Mouse (Mus musculus) limb, embryonic 12.5 days (tissue): ENCODE measurements around the gene Wipf3. TPM values are rescaled to one million over a fixed set of nuclear protein-coding genes. Genes with fewer than 3 reads are reported as not detected.

ENCODE experiments used
- ATAC-seq: fragments of 200-750 bp; cut with Nextera tagmentation; 2 replicates; pipeline ENCODE4 v1.8.0; 2017; ENCODE audit warnings: low read depth, moderate TSS enrichment; ENCODE audit not compliant: insufficient number of reproducible peaks, insufficient read depth, low FRiP score, low TSS enrichment
- H3K27ac ChIP-seq: fragments of 300-500 bp; sonication (generic); 2 replicates; pipeline ENCODE4 v1.5.1; 2016; ENCODE audit warnings: mild to moderate bottlenecking, moderate library complexity
- H3K27me3 ChIP-seq: fragments of 300-500 bp; sonication (generic); 2 replicates; pipeline ENCODE4 v1.6.1; 2016; ENCODE audit warnings: mild to moderate bottlenecking, moderate library complexity
- H3K36me3 ChIP-seq: fragments of 300-500 bp; sonication (generic); 2 replicates; pipeline ENCODE4 v1.6.1; 2016; ENCODE audit warnings: mild to moderate bottlenecking, moderate library complexity
- H3K4me1 ChIP-seq: fragments of 300-500 bp; sonication (generic); replicated peaks from 2 replicates; pipeline ENCODE4 v1.6.1; 2016
- H3K4me2 ChIP-seq: fragments of 300-500 bp; sonication (generic); 2 replicates; pipeline ENCODE4 v1.6.1; 2016; ENCODE audit warnings: mild to moderate bottlenecking, moderate library complexity
- H3K4me3 ChIP-seq: fragments of 300-500 bp; sonication (generic); replicated peaks from 2 replicates; pipeline ENCODE4 v1.5.1; 2016; ENCODE audit warnings: mild to moderate bottlenecking
- H3K9ac ChIP-seq: fragments of 300-500 bp; sonication (generic); replicated peaks from 2 replicates; pipeline ENCODE4 v1.6.1; 2016; ENCODE audit warnings: mild to moderate bottlenecking, moderate library complexity
- H3K9me3 ChIP-seq: fragments of 300-500 bp; sonication (generic); 2 replicates; pipeline ENCODE4 v1.6.1; 2016; ENCODE audit warnings: mild to moderate bottlenecking, moderate library complexity
- WGBS: fragments of 180-500 bp; shearing (Covaris S2); methylation state at CpG from one replicate; pipeline ENCODE4 v1.1.7; 2016; 5-methylcytosine and 5-hydroxymethylcytosine counted together
- polyA plus RNA-seq: library from polyadenylated mRNA; unstranded; fragments of >200 nt; fragmentation: Nextera tagmentation; extraction: Ambion mirVana; gene quantifications from 2 replicates; pipeline ENCODE4 v1.2.1, GENCODE M21; 2016

Gene Wipf3
- 1.0 and 1.1 TPM in 2 replicates for polyA plus RNA-seq

DNA sequence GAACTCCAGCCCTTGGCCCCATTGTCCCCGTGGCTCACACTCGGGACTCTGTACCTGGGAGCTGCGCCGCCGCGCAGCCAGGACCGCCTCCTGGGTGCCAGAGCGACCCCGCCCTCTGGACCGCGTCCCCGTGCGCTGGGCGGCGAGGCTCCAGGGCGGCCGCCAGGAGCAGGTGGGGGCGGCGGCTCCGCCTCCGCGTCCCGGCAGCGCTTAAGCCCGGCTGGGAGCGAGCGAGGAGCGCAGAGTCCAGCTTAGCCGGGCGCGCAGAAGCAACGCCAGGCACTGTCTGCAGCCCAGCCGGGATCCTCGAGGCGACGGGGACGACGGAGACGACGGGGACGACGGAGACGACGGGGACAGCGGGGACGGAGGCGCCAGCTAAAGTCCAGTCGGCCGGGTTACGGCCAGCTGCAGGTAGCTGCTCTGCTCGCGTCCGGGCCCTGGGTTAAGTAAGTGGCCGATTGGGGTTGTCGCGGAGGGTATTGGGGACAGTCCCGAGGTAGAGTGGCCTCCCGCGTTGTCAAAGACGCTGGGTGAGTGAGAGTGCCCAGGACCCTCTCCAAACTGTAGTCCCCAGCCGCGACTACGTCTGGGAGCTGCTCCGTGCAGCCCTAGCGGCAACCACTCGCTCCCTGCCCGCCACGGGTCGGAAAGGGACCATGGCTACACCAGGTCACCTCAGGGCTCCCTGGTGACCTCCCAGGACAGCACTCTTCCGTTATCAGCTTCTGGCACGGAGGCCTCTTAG, at the start of gene Wipf3:
Gene Wipf3 (plus strand): TSS at position 157 of the 748 bp plus-strand sequence.
- H3K4me1 ChIP-seq, result peaks cover 16% of the 10 kb centered on the region
- peak within 1 kb of the TSS; percentile 96 for H3K4me2 ChIP-seq
- H3K27ac ChIP-seq, result no peak within 1 kb of the TSS
- H3K36me3 ChIP-seq, result no peaks in the 10 kb centered on the region
- H3K9ac ChIP-seq, result peak within 1 kb of the TSS; percentile 60
- peak within 1 kb of the TSS; percentile 57 for H3K4me3 ChIP-seq
- peak; percentile 76 for ATAC-seq
- H3K9me3 ChIP-seq, result no peaks in the 10 kb centered on the region
- WGBS, result under 1% methylated on average over 71 of the region's 71 CpGs
- H3K27me3 ChIP-seq, result peaks cover 47% of the 10 kb centered on the region

- Histone ChIP-seq H3K27me3 (no peaks in the 10 kb centered on the region), H3K4me2 (no peak overlapping the region), H3K9me3 (no peaks in the 10 kb centered on the region), H3K9ac (no peak overlapping the region), H3K4me1 (peaks cover 35% of the 10 kb centered on the region), H3K27ac (no peak overlapping the region), H3K36me3 (no peaks in the 10 kb centered on the region), H3K4me3 (no peak overlapping the region)
- WGBS, result 10% methylated on average over 8 of the region's 8 CpGs
- no peak for ATAC-seq
Observed at GRCm38 (mm10) chr6:54382636-54383035, 46.8 kb upstream of the Wipf3 start.

- 57% methylated on average over 12 of the region's 12 CpGs for WGBS
- Histone ChIP-seq H3K4me2 (no peak overlapping the region), H3K27me3 (no peaks in the 10 kb centered on the region), H3K4me1 (peaks cover 47% of the 10 kb centered on the region), H3K4me3 (no peak overlapping the region), H3K36me3 (no peaks in the 10 kb centered on the region), H3K9me3 (no peaks in the 10 kb centered on the region), H3K9ac (no peak overlapping the region), H3K27ac (no peak overlapping the region)
- no peak for ATAC-seq
Observed at GRCm38 (mm10) chr6:54383893-54384524, 45.4 kb upstream of the Wipf3 start.

DNA sequence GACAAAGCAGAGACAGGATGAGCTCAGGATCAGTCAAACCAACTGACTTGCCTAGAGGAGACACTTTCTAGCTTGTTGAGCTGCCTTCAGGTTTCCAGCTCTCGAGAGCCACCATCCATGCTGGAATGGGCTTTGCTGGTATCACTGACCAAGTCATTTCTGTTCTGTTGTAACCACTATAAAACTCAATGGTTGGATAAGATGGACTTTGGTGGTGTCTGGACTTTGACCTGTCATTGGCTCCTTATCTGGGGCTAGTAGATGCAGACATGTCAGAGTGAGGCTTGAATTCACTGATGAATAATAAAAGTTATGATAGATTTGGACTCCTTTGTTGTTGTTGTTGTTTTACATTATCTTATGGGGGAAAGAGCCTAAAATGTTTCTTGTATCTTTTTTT, 44.6 kb upstream of the Wipf3 start:
- H3K4me1 ChIP-seq, result peaks cover 52% of the 10 kb centered on the region
- no peak overlapping the region for H3K4me2 ChIP-seq
- H3K9ac ChIP-seq, result no peak overlapping the region
- H3K27me3 ChIP-seq, result no peaks in the 10 kb centered on the region
- H3K4me3 ChIP-seq, result no peak overlapping the region
- no peak overlapping the region for H3K27ac ChIP-seq
- no peaks in the 10 kb centered on the region for H3K9me3 ChIP-seq
- 97% methylated on average over 1 of the region's 1 CpGs for WGBS
- no peaks in the 10 kb centered on the region for H3K36me3 ChIP-seq
- no peak for ATAC-seq

DNA sequence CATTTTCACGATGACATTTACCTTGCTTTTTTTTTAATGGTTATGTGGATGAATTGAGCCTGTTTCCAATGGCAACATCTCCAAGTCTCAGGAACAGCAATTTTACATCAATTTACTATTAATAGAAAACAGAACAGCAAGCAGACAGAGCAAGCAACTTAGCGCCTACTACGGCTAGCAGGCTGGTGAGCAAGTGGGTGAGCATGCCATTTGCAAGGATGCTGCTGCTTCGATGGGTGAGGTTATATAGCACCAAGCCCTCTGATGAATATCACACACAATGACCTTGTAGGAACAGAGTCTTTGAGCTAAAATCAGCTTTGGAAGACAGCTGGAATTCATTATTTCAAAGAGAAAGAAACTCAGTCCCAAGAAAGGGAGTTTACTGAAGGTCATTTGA, 43.0 kb upstream of the Wipf3 start:
- WGBS, result 39% methylated on average over 4 of the region's 4 CpGs
- Histone ChIP-seq H3K9me3 (no peaks in the 10 kb centered on the region), H3K27ac (peak overlapping the region; percentile 17; the same call in 1 of the 2 replicates), H3K27me3 (no peaks in the 10 kb centered on the region), H3K4me2 (no peak overlapping the region), H3K9ac (no peak overlapping the region), H3K36me3 (no peaks in the 10 kb centered on the region), H3K4me1 (peaks cover 52% of the 10 kb centered on the region), H3K4me3 (no peak overlapping the region)
- ATAC-seq, result no peak

DNA sequence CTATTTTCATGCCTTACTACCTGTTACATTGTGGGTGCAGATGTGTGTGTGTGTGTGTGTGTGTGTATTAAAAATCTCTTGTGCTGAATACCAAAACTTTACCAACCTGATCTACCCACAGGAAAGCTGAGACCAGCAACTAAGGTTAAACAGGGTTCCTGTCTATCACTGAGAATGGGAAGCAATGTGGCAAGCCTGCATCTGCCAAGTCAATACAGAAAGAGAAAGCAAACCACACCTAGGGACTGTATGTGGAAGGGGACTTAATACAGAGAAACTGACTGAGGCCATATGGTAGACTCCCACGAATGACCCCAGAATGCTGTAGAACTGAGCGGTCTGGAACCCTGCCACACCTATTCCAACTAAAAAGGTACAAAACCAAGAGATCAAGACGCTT, 42.4 kb upstream of the Wipf3 start:
- ATAC-seq, result no peak
- Histone ChIP-seq H3K27ac (0 out of 2 replicates have a peak overlapping the region, but pooled peaks have one; percentile 51), H3K4me2 (no peak overlapping the region), H3K27me3 (no peaks in the 10 kb centered on the region), H3K9ac (no peak overlapping the region), H3K9me3 (no peaks in the 10 kb centered on the region), H3K36me3 (no peaks in the 10 kb centered on the region), H3K4me3 (no peak overlapping the region), H3K4me1 (peaks cover 52% of the 10 kb centered on the region)
- 81% methylated on average over 3 of the region's 3 CpGs for WGBS

- WGBS, result 71% methylated on average over 5 of the region's 5 CpGs
- ATAC-seq, result no peak
Observed at GRCm38 (mm10) chr6:54387751-54388150, 41.7 kb upstream of the Wipf3 start.

GRCm38 (mm10) chr6:54388690-54389275, 40.6 kb upstream of the Wipf3 start:
- Histone ChIP-seq H3K9me3 (no peaks in the 10 kb centered on the region), H3K4me3 (no peak overlapping the region), H3K4me2 (no peak overlapping the region), H3K27ac (0 out of 2 replicates have a peak overlapping the region, but pooled peaks have one; percentile 57), H3K36me3 (no peaks in the 10 kb centered on the region), H3K9ac (no peak overlapping the region), H3K4me1 (peaks cover 44% of the 10 kb centered on the region), H3K27me3 (peaks cover 9% of the 10 kb centered on the region)
- ATAC-seq, result 0 out of 2 replicates have a peak, but pooled peaks have one; percentile 42
- WGBS, result 60% methylated on average over 7 of the region's 7 CpGs

More at GRCm38 (mm10) chr6:54387751-54388150, 41.7 kb upstream of the Wipf3 start:
- H3K4me3 ChIP-seq, result no peak overlapping the region
- no peak overlapping the region for H3K9ac ChIP-seq
- no peak overlapping the region for H3K27ac ChIP-seq
- peaks cover 50% of the 10 kb centered on the region for H3K4me1 ChIP-seq
- H3K9me3 ChIP-seq, result no peaks in the 10 kb centered on the region
- H3K36me3 ChIP-seq, result no peaks in the 10 kb centered on the region
- no peak overlapping the region for H3K4me2 ChIP-seq
- H3K27me3 ChIP-seq, result 0 out of 2 replicates have a peak, but pooled peaks cover 3% of the 10 kb centered on the region

DNA sequence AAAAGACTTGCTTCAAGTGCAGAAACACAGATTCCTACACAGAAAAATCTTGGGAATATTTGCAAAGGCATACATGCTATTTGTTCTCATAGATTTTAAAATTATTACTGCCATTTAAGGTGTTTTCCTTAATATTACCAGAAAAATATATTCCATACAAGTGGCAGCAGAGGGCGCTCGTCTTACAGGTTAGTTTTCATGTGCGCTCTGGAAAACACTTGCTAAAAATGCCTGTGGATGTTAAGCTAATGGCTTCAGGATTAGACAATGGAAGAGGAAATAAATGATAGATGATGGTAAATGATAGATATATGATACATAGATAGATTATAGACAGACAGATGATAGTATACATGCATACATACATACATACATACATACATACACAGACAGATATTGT, 37.6 kb upstream of the Wipf3 start:
- H3K9ac ChIP-seq, result no peak overlapping the region
- peaks cover 9% of the 10 kb centered on the region for H3K27me3 ChIP-seq
- 2% methylated on average over 3 of the region's 3 CpGs for WGBS

GRCm38 (mm10) chr6:54393886-54394285, 35.5 kb upstream of the Wipf3 start:
- H3K4me3 ChIP-seq, result no peak overlapping the region
- H3K9ac ChIP-seq, result no peak overlapping the region
- H3K9me3 ChIP-seq, result no peaks in the 10 kb centered on the region
- H3K36me3 ChIP-seq, result no peaks in the 10 kb centered on the region
- H3K27ac ChIP-seq, result no peak overlapping the region
- peaks cover 15% of the 10 kb centered on the region for H3K4me1 ChIP-seq
- WGBS, result 76% methylated on average over 6 of the region's 6 CpGs
- no peak for ATAC-seq
- H3K4me2 ChIP-seq, result no peak overlapping the region
- peaks cover 9% of the 10 kb centered on the region for H3K27me3 ChIP-seq

More for the DNA sequence above, 37.6 kb upstream of the Wipf3 start:
- no peak overlapping the region for H3K27ac ChIP-seq
- peaks cover 33% of the 10 kb centered on the region for H3K4me1 ChIP-seq
- ATAC-seq, result no peak
- H3K4me2 ChIP-seq, result no peak overlapping the region
- no peak overlapping the region for H3K4me3 ChIP-seq
- H3K9me3 ChIP-seq, result no peaks in the 10 kb centered on the region
- H3K36me3 ChIP-seq, result no peaks in the 10 kb centered on the region

DNA sequence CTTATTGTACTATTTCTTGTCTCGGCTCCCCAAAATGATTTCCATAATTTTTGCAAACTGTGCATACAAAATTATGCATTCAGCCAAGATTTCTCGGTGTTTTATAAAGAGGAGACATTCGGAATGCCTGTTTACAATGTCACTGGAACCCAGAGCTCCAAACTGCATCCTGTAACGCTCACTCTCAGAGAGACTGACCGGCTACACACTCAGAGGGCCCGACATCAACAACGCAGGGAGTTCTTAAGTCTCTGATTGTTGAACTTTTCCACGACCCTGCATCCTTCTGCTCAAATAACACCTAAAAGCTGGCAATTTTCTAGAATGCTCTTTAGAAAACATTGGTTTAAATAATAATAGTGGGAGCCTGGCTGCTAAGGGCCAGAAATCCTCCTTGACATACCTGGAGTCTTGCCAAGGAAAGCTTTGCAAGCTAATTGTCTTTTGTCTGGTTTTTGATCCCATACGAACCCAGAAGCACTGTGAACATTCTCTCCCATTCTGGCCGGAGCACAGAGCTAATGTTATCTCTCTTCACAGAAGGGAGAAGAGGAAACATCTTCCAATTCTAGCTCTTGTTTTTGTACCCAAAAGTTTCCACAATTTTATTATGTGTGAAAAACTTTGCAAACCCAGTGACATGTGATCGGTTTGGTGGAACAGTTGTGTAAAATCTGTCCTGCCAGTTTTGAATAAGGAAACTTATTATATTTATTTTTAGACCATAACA, 30.0 kb upstream of the Wipf3 start:
- Histone ChIP-seq H3K9me3 (no peaks in the 10 kb centered on the region), H3K27ac (no peak overlapping the region), H3K36me3 (no peaks in the 10 kb centered on the region), H3K9ac (no peak overlapping the region), H3K4me1 (peaks cover 15% of the 10 kb centered on the region), H3K4me2 (no peak overlapping the region), H3K27me3 (no peaks in the 10 kb centered on the region), H3K4me3 (no peak overlapping the region)
- no peak for ATAC-seq
- 71% methylated on average over 11 of the region's 11 CpGs for WGBS
